Mouse (Mus musculus) thymus, adult 18-20 months (tissue): ENCODE data around the gene Igf2r.

ENCODE experiments used
- DNase-seq, 2 experiments: peaks; one replicate each; pipeline ENCODE4 v3.0.0; 2022; ENCODE audit warnings: mixed read lengths in 2 of 2

Gene Igf2r

DNA sequence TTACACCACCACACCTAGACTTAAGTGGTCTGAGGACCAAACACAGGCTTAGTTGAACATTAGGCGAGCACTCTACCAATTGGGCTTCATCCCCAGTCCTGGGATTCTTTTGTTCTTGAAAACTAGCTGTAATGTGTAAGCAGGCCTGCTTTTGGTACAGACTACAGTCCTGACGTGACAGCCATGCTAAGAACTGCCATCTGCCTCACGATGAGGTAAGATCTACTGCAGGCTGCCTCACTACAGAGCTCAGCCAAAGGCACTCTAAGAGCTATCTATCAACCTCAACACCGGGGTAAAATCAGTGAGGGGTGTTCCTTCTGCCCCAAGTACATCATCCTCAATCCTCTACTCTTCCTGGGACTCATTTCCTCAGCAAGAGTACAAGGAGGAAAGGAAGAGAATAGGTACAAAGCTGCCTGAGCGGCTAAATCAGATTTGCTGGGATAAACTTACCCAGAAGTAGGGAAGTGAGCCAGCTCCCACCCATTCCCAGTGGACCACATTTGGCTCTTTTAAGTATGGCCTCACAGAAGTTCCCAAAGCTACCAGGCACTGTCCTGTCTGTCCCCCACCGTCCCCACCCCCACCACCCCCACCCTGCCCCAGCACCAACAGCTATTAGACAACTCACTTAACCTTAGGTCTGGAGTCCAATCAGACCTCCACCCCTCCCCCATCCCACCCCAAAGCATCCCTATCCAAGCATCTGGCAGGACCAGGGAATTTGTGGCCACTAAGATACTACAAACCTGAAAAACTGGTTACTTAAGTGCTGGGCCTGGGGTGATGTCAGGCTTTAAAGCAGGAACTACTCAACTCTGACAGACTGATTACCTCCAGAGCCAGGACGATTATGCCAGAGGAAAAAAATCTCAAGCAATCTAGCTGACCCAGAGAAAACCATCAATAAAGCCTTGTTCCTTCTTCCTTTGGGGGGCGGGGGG, 19.8 kb downstream of the Igf2r start:
- no peak for DNase-seq

- peak; percentile 32 to 72 for DNase-seq
These were observed 23.7 kb downstream of the Igf2r start for GRCm38 (mm10) chr17:12745761-12746160.

GRCm38 (mm10) chr17:12744071-12744470, 25.4 kb downstream of the Igf2r start:
- no peak for DNase-seq

DNA sequence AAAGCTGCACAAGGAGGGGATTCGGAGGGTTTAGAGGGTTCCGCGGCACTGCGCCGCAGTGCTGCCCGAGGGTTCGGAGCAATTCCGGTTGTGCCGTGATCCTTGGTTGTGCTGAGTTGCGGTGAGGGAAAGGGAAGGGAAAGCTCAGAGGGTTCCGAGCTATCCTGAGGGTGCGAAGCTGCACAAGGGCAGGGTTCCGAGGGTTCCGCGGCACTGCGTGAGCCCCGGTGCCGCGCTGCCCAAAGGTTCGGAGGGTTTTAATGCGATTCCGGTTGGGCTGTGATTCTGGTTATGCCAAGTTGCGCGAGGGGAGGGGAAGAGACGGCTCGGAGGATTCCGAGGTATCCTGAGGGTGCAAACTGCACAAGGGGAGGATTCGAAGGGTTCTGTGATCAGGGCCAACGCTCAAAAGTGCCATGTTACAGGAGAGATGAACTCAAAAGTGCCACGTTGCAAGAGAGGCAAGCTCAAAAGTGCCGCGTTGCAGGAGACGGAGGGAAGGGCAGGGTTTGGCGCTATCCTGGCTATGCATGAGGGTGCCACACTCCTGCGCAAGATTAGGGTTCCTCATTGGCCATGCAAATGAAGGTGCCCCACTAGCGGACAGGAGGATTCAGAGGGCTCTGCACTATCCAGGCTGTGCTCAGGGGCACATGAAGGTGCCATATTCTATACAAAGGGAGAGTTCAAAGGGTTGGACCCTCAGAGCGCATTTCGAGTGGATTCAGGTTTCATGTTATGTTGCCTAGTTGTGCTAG, 27.1 kb downstream of the Igf2r start:
- DNase-seq, result no peak

DNA sequence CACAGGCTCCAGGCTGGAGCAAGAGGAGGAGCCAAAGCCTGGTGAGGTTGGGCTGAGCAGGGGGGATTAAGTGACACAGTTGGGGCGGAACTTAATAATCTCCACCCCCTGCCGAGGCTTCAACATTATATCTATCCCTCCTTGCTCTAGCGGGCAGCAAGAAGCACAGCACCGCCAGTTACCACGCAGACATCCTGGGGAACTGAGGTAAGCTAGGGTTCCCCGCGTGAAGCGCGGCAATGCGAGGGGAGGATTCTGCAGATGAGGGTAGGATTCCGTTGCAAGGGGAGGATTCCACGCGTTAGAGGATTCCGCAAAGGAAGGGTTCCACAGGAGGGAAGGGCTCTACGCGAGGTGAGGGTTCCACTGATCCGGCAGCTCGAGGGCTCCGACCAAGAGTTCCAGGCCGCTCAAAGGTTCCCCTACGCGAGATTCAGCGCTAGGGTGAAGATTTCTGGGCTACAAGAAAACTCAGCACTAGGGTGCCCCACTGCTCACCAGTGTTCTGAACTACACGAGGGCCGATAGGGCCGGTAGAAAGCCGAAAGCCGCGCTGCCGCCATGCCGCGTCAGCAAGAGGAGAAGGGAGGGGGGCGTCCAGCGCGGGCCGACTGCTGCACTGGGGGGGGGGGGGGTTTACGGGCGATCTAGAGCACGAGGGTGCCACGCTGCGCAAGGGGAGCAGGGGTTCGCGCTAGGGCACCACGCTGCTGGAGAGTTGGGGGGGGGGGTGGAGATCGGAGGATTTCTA, 28.1 kb downstream of the Igf2r start:
- DNase-seq, result peak; percentile 47 to 66

GRCm38 (mm10) chr17:12740317-12740716, 29.1 kb downstream of the Igf2r start:
- no peak for DNase-seq

DNA sequence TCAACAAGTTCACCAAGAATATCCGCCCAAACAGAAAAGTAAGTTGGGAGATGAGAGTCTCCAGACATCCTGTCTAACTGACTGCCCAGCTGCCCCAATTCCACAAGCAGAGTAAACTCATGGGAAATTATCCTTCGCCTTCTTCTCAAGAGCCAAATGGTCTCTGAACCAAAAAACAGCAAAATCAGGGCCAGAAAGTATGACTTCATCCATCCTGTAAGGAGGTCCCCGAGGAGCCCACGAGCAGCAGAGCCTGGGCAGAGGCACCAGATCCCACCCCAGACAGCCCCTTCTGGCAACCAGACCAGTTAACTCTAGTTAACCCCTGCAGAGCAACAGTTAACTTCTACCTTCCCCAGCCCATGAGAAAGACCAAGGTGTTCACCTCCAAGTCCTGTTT, 29.9 kb downstream of the Igf2r start:
- DNase-seq, result no peak

- no peak for DNase-seq
These were observed 31.5 kb downstream of the Igf2r start for GRCm38 (mm10) chr17:12737934-12738333.

GRCm38 (mm10) chr17:12734205-12734857, 35.1 kb downstream of the Igf2r start:
- no peak for DNase-seq

DNA sequence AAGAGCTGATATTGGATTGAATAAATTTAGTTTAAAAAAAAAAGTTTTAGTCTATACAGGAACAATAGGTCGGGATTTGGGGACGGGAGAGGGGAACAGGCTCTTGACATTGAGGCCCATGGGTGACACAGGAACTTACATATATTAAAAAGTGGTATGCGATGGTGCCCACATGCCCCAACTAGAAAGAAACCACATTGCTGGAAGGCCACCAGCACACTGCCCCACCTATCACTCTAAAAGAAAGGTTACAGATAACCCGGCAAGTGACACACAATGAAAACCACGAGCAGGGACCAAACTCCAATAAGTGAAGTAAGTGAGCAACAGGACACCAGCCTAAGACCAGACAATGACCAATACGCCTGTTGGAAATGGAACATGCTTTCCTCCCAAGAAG, 36.3 kb downstream of the Igf2r start:
- no peak for DNase-seq

GRCm38 (mm10) chr17:12728536-12728935, 40.9 kb downstream of the Igf2r start:
- DNase-seq, result no peak

GRCm38 (mm10) chr17:12727748-12728147, 41.7 kb downstream of the Igf2r start:
- no peak for DNase-seq

DNA sequence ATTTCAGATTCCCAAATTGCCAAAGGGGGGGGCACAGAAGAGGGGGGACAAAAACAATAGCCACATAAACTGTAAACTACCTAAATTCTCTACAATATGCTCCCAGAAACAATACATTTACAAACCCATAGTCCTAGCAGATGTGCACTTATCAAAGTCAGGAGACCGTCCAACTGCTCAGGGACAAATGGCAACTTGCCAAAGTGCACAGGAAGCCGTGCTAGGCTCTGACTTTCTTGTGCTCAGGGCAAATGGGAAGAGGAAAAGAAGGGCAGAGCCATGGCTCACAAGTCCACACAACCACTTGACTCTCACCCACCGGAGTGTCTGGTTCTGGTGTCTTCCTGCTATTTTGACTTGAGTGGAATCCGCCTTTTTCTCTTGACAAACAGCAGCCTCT, 43.6 kb downstream of the Igf2r start:
- no peak for DNase-seq

DNA sequence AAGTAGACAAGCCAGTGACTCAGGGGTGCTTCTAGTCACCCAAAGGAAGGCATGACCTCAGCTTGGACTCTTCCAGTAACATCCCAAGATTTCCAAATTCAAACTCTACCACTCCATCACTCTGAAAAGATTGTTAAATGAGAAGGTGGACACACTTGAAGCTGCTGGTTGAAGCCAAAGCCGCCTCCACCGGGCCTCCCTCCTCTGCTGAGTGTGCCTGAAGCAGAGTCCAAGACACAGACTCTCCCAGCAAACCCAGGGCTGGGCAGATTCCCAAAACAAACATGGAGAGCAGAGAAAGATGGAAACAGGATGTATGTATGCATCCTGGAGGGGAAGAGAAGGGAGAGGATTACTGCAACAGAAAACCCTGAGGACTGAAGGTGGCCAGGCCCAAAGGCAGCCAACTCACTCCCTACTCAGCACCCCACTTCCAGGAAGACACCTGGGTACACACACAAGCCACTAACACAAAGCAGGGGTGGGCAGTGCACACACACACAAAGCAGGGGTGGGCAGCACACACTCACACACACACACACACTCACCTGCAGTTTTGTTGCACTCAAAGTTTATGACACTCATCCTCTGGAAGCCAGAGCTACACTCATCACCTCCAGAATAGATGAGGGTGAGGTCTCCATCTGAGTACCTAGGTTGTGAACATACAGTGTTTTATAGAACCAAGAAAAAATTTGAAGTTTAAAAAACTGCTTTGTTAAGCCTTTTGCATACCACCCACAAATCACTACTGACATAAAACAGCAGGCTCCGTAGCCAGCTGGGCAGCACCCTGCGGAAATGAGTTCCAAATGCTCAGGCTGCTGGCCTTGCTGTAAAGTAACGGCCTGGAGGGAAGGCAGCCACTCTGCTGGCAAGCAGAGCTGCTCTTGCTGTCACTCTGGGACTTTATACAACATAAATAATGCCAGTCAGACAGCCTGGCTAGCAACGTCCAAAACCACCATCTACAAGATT, 44.4 kb downstream of the Igf2r start:
- no peak for DNase-seq

- DNase-seq, result no peak
These were observed 45.3 kb downstream of the Igf2r start for GRCm38 (mm10) chr17:12723986-12724766.

DNA sequence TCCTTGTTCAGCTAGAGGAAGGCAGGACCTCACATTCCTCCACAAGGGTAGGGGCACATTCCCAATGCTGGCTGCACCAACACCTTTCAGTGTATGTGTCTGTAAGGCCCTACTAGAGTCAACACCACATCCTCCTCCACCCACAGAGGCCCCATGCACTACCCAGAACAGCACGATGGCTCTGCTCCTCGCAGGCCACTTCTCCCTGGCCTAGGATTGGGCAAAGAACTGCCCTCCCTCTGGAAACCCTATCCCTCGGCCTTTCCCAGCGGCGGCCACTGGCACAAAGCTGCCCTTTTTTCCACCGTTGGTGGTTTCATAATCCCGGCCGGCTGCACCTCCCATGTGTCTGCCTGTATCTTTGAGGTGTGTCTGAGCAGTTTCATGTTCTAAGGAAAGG, 46.8 kb downstream of the Igf2r start:
- no peak for DNase-seq

DNA sequence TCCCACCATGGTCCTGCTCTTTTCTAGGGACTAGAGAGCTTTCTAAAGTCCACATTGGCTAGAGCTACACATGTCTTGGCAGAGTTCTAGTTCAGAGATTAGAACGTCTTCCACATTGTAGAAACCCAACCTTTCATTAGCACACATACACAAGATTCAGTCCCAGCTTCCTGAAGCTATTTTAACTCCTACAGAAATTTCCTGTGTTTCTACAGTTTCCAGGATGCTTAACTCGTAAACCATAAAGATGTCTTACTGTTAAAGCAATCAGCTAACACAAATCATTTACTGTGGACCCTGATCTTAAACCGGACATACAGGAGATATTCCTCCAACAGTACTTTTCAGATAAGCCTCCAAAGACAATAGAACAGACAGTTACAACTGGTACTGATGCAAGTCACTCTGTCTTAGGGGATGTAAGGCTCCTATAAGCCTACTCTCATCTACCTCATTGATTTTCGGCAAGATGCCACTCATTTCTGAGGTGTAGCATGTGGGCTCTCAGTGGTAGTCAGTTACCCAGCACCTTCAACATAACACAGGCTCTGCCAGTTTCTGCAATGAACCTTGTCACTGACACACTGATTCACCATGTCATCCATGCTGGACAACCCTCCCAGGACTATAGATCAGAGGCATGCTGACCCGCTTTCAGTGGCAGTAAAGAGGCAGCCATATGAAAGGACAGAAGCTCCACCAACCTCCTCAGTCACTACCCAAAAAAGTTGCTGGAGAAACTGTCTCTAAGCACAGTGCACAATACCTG, 48.2 kb downstream of the Igf2r start:
- no peak for DNase-seq

DNA sequence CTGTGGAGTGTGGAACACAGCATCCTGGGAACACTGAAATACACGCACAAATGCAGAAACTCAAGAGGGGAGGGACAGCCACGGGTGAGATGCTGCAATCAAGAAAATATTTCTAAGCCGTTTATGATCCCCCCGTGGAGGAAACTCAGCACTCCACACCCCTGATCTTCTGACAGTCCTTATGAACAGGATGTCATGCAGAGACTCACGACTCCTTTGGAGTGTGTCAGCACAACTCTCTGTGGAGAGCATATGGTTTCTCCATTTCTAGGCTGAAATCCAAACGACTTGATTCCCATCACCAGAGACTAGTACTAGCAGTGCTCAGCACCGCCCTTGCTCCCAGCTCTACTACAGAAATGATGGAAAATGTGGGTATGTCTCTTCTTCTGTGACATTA, 51.2 kb downstream of the Igf2r start:
- no peak for DNase-seq

GRCm38 (mm10) chr17:12717445-12717844, 52.0 kb downstream of the Igf2r start:
- DNase-seq, result no peak

- no peak for DNase-seq
These were observed 54.4 kb downstream of the Igf2r start for GRCm38 (mm10) chr17:12715032-12715431.
